Mouse (Mus musculus) intestine, postnatal 0 days (tissue): Measurements from ENCODE around the gene Tmem206. TPM values are rescaled to one million over a fixed set of nuclear protein-coding genes. Genes with fewer than 3 reads are reported as not detected.
A peak's percentile ranks its signal among the peaks of the same experiment; 100 is the strongest.

Experiments used
- ATAC-seq: fragments of 200-750 bp; cut with Nextera tagmentation; 2 replicates; pipeline ENCODE4 v1.8.0; 2017; ENCODE audit warnings: mild to moderate bottlenecking, moderate TSS enrichment, moderate library complexity
- H3K27ac ChIP-seq: fragments of 300-500 bp; sonication (generic); 2 replicates; pipeline ENCODE4 v1.5.1; 2014; ENCODE audit warnings: mild to moderate bottlenecking, low read depth, low read length, moderate library complexity
- H3K27me3 ChIP-seq: fragments of 300-500 bp; sonication (generic); replicated peaks from 2 replicates; pipeline ENCODE4 v1.6.1; 2014; ENCODE audit warnings: low read length, mixed read lengths; ENCODE audit not compliant: control insufficient read depth, insufficient read depth
- H3K36me3 ChIP-seq: fragments of 300-500 bp; sonication (generic); 2 replicates; pipeline ENCODE4 v1.6.1; 2014; ENCODE audit warnings: mild to moderate bottlenecking, moderate library complexity; ENCODE audit not compliant: control insufficient read depth, insufficient read depth
- H3K4me1 ChIP-seq: fragments of 300-500 bp; sonication (generic); replicated peaks from 2 replicates; pipeline ENCODE4 v1.6.1; 2014; ENCODE audit warnings: antibody characterized with exemption, low read length, mixed read lengths; ENCODE audit not compliant: control insufficient read depth, insufficient read depth
- H3K4me2 ChIP-seq: fragments of 300-500 bp; sonication (generic); replicated peaks from 2 replicates; pipeline ENCODE4 v1.6.1; 2014; ENCODE audit warnings: low read depth, mild to moderate bottlenecking, moderate library complexity
- H3K4me3 ChIP-seq: fragments of 300-500 bp; sonication (generic); 2 replicates; pipeline ENCODE4 v1.5.1; 2014; ENCODE audit warnings: low read depth, low read length
- H3K9ac ChIP-seq: fragments of 300-500 bp; sonication (generic); 2 replicates; pipeline ENCODE4 v1.6.1; 2014; ENCODE audit warnings: mild to moderate bottlenecking, low read depth, low read length
- H3K9me3 ChIP-seq: fragments of 300-500 bp; sonication (generic); 2 replicates; pipeline ENCODE4 v1.6.1; 2016; ENCODE audit warnings: mixed run types; ENCODE audit not compliant: control insufficient read depth
- CTCF ChIP-seq: sonication (generic); IDR thresholded peaks from 2 replicates; pipeline ENCODE4 v1.5.1; 2016; ENCODE audit warnings: low read depth, mild to moderate bottlenecking, control low read depth, antibody characterized with exemption, moderate library complexity
- WGBS: fragments of 180-500 bp; shearing (Covaris S2); extraction: QIAGEN DNeasy Blood & Tissue Kit; methylation state at CpG from one replicate; pipeline ENCODE4 v1.1.7; 2014; 5-methylcytosine and 5-hydroxymethylcytosine counted together
- polyA plus RNA-seq: library from polyadenylated mRNA; unstranded; fragments of >200 nt; fragmentation: Nextera tagmentation; extraction: Ambion mirVana; gene quantifications from 2 replicates; pipeline ENCODE4 v1.2.1, GENCODE M21; 2015

Gene Tmem206
- polyA plus RNA-seq, 1 experiment from 2014 or later, result 15.4 TPM

GRCm38 (mm10) chr1:191326233-191326882 lies 646 bp downstream of the Tmem206 start:
- Histone ChIP-seq H3K4me2 (peak overlapping the region; percentile 99), H3K9me3 (no peaks in the 10 kb centered on the region), H3K27ac (peak overlapping the region; percentile 71), H3K9ac (peak overlapping the region; percentile 69), H3K27me3 (no peaks in the 10 kb centered on the region), H3K4me1 (peaks cover 10% of the 10 kb centered on the region; the same call in 1 of the 2 replicates), H3K36me3 (peaks cover 2% of the 10 kb centered on the region; the same call in 1 of the 2 replicates), H3K4me3 (peak overlapping the region; percentile 81)
- under 1% methylated on average over 31 of the region's 35 CpGs for WGBS
- TF ChIP-seq CTCF, result no peak
- ATAC-seq, result peak; percentile 39

- Histone ChIP-seq H3K4me2 (peak overlapping the region; percentile 99), H3K27ac (peak overlapping the region; percentile 71; the same call in 1 of the 2 replicates), H3K4me3 (no peak overlapping the region), H3K9me3 (no peaks in the 10 kb centered on the region), H3K4me1 (peaks cover 10% of the 10 kb centered on the region; the same call in 1 of the 2 replicates), H3K27me3 (no peaks in the 10 kb centered on the region), H3K36me3 (peaks cover 7% of the 10 kb centered on the region; the same call in 1 of the 2 replicates), H3K9ac (no peak overlapping the region)
- no peak for ATAC-seq
- TF ChIP-seq CTCF, result no peak
- WGBS, result 61% methylated on average over 8 of the region's 8 CpGs
Observed at GRCm38 (mm10) chr1:191327258-191327657, 1.5 kb downstream of the Tmem206 start.

- Histone ChIP-seq H3K27ac (peak overlapping the region; percentile 52), H3K9me3 (no peaks in the 10 kb centered on the region), H3K9ac (no peak overlapping the region), H3K4me2 (peak overlapping the region; percentile 99), H3K4me1 (peaks cover 10% of the 10 kb centered on the region; the same call in 1 of the 2 replicates), H3K27me3 (no peaks in the 10 kb centered on the region), H3K4me3 (no peak overlapping the region), H3K36me3 (peaks cover 7% of the 10 kb centered on the region; the same call in 1 of the 2 replicates)
- 37% methylated on average over 8 of the region's 8 CpGs for WGBS
- no peak for TF ChIP-seq CTCF
- ATAC-seq, result peak; percentile 83
Observed at GRCm38 (mm10) chr1:191328019-191328441, 2.3 kb downstream of the Tmem206 start.

GRCm38 (mm10) chr1:191330356-191330755 lies 4.6 kb downstream of the Tmem206 start:
- Histone ChIP-seq H3K4me3 (no peak overlapping the region), H3K27ac (no peak overlapping the region), H3K4me1 (peaks cover 10% of the 10 kb centered on the region; the same call in 1 of the 2 replicates), H3K9me3 (no peaks in the 10 kb centered on the region), H3K9ac (no peak overlapping the region), H3K36me3 (peaks cover 12% of the 10 kb centered on the region; the same call in 1 of the 2 replicates), H3K27me3 (no peaks in the 10 kb centered on the region), H3K4me2 (no peak overlapping the region)
- no peak for ATAC-seq
- WGBS, result 78% methylated on average over 4 of the region's 4 CpGs
- TF ChIP-seq CTCF, result no peak

GRCm38 (mm10) chr1:191334500-191334899 lies 8.8 kb downstream of the Tmem206 start:
- ATAC-seq, result no peak
- Histone ChIP-seq H3K27ac (no peak overlapping the region), H3K9ac (no peak overlapping the region), H3K4me2 (no peak overlapping the region), H3K9me3 (no peaks in the 10 kb centered on the region), H3K4me1 (no peaks in the 10 kb centered on the region), H3K36me3 (peaks cover 38% of the 10 kb centered on the region; the same call in 1 of the 2 replicates), H3K27me3 (no peaks in the 10 kb centered on the region), H3K4me3 (no peak overlapping the region)
- TF ChIP-seq CTCF, result no peak
- WGBS, result 78% methylated on average over 5 of the region's 5 CpGs

GRCm38 (mm10) chr1:191339876-191340275 lies 14.2 kb downstream of the Tmem206 start:
- Histone ChIP-seq H3K9me3 (no peaks in the 10 kb centered on the region), H3K36me3 (peaks cover 74% of the 10 kb centered on the region), H3K4me2 (no peak overlapping the region), H3K4me1 (no peaks in the 10 kb centered on the region), H3K27me3 (no peaks in the 10 kb centered on the region), H3K9ac (no peak overlapping the region), H3K4me3 (no peak overlapping the region), H3K27ac (no peak overlapping the region)
- no peak for ATAC-seq
- 86% methylated on average over 2 of the region's 2 CpGs for WGBS
- no peak for TF ChIP-seq CTCF
